Mouse (Mus musculus): ENCODE results near the gene Cabin1. TPM values are rescaled to one million over a fixed set of nuclear protein-coding genes. Genes with fewer than 3 reads are reported as not detected.

Gene Cabin1
- polyA plus RNA-seq (2012) = 64.0 and 70.9 TPM in 2 replicates

DNA sequence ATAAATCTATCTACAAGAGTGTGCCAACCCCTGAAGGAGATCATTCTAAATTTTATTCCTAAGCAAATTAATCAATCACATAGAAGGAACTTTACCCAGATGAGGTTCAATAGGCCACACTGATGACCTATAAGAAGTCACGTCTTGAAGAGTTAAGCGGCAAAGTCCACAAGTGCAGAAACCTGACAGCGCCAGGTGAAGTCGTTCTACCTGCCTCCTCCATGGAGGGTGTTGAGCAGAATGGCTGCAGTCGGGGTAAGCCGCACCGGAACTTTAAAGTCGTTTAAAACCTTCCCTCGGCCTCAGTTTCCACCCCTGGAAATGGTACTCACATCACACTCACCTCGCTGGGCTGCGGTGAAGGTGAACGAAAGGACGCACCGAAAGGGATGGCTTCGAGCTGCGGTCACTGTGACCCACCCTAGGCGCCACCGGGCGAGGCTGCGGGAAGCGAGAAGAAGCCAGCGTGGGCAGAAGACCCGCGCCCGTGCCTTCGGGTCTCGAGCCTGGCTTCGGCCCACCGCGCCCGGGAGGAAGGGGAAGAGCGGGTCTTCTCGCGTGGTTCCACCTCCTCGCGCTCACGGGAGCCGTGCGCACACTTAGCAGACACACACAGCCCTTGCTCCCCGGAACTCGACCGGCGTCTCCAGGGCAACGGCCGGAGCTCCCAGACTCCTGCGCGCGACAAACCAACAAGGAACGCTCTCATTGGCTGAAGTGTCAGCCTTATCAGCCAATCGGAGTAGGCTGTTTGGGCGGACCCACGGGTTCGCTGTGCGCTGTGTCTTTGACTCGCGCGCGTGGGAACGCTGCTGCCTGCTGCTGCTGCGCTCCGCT is at the start of gene Cabin1:
Gene Cabin1 (minus strand): TSS at position 660 of the 837 bp plus-strand sequence.
- TF ChIP-seq GATA1 (IDR thresholded peaks at IDR 0.05; ENCODE audit: low read length) = no peak

DNA sequence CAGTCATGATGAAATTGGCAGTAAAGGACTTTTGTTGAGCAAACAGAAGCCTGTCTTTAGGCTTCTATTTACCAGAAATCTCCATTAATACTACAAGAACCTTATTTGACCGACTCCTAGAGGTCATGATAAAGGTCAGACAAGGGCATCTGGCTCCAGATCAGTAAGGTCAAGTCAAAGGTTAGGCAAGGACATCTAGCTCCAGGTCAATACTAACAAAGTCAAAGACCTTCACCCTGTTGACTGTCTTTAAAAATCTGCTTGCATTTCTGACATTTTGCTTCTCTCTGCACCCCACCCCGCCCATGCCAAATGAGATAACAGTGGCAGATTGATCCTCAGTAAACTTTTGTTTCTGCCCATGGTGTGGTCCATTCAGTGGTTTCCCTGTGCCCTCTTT is 40.1 kb upstream of the Cabin1 start:
- TF ChIP-seq GATA1 (IDR thresholded peaks at IDR 0.05; ENCODE audit: low read length) = no peak

DNA sequence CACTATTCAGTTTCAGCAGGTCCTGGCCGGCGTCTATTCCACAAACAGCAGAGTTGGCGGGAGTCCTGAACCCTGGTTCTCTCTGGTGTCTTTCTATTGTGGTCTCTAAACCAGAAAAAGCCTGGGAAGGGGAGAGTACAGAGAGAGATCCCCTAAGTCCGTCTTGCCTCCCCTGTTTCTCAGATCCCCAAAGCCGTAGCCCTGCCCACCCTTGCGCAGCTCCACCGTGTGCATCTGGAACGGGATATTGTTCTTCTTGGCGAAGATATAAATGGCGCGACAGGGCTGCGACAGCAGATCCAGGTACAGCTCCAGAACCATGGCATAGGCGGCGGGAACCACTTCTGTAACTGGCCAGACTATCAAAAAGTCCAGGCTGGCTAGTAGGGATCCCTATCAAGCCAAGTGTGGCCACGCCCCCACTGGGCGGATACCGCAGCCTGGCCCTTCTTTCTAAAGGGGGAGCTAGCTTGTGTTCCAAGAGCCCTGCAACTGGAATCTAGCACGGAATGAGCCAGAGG is 34.1 kb upstream of the Cabin1 start, which contains the start of gene Gstt1:
Gene Gstt1 (minus strand): TSS at position 409 of the 521 bp plus-strand sequence.
- no peak for TF ChIP-seq GATA1 (IDR thresholded peaks at IDR 0.05; ENCODE audit: low read length)

DNA sequence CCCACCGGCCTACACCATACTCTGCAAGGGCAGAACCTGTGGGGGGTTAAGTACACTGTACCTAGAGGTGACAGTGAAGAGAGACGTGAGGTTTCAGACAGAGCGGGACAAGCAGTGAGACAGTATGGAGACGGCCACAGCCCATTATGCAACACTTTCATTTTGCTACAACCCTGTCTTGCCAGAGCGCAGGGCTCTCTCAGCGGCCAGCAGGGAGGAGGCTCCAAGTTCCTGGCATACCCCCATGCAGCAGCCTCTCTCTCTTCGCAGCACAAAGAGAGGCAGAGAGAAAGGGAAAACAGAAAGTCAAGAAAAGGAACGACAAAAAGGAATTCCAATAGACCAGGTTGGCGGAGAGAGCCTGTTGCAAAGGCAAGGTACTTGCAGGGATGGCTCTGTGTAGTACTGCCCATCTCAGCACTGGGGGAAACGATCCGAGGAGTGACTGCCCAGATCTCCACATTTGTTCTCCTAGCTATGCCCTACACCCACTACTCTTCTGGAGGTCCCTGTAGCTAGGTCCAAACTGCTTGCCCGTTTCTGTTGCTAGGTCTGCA is 33.6 kb upstream of the Cabin1 start:
- no peak for TF ChIP-seq GATA1 (IDR thresholded peaks at IDR 0.05; ENCODE audit: low read length)

DNA sequence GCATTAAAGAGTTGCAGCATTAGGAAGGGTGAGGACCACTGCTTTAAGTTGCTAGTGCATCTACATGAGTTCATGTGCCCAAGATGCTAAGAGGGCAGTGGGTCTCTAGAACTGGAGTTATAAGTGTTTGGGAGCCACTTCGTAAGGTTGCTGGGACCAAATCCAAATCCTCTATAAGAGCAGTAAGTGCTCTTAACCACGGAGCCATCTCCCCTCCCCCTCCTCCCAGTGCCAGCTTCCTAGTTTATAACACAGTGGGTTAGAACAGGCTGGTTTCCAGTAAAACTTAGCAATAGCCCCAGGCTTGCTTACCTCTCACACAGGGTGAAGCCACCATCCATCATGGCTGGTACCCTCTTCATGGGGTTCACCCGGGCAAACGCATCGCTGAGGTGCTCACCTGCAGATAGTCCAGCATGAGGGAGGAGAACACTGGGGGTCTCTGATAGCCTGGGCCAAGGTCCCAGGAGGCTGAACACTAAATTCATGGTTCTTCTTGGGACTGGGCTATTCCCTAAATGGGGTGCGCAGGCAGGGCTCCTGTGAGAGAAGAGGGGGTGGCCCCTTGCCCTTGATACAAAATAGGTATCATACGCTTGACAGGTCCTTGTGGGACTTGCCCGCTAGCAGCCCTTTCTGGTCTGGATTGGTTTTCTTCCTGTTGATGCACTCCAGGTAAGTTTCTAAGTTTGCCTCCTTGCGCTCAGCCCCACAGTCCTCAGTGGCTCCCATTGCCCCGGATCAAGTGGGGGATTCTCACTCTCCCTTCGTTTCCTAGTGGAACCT is 32.8 kb upstream of the Cabin1 start:
- TF ChIP-seq GATA1 (IDR thresholded peaks at IDR 0.05; ENCODE audit: low read length) = no peak

DNA sequence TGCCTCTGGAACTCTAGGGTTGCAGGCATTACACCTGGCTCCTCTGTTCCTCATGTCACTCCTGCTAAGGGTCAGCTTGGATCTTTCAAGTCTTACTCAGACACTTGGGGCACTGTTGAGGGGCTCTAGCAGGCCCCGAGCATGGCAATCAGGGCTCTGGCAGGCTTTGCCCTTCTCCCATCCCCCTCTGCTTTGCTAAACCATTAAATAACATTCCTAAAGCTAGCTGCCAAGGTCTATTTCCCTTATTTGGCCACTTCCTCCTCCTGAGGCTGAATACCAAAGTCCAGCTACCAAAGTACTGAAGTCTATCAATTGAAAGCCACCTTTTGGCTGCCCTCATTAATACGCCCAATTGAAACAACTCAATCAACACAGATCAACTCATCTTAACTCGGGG is 30.7 kb upstream of the Cabin1 start:
- TF ChIP-seq GATA1 (IDR thresholded peaks at IDR 0.05; ENCODE audit: low read length) = no peak

DNA sequence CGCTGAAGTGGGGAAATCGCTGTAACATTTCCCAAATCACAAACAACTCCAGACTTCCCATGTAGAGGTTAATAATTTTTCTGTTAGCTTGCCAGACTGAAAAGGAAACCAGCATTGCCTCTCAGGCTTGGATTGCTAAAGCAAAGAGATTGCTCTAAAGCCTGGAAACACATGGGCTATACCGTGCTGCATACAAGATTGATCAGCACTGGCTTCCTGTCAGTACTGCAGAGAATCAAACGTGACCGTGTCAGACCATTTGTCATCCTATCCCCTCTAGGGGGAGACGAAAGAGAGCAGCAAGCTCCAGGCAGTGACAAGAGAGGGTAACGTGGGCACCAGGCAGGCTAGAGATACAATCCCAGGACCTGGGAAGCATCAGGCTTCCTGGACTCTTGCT is 26.6 kb upstream of the Cabin1 start:
- TF ChIP-seq GATA1 (IDR thresholded peaks at IDR 0.05; ENCODE audit: low read length) = no peak

DNA sequence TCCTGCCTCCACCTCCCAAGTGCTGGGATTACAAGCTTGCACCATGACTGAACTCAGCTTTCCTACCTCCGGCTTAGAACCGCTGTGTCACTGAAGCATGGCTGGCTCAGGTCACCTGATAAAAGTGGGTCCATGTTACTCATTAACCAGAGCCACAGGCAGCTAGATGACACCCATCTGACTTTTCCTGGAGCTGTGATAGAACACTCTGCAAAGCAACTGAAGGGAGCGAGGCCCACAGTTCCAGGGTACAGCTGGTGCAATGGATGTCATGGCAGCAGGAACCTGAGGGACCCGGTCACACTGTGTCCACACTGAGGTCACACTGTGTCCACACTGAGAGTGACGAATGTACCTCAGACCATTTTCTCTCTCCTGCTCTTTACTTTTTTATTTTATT is 25.7 kb upstream of the Cabin1 start:
- no peak for TF ChIP-seq GATA1 (IDR thresholded peaks at IDR 0.05; ENCODE audit: low read length)

DNA sequence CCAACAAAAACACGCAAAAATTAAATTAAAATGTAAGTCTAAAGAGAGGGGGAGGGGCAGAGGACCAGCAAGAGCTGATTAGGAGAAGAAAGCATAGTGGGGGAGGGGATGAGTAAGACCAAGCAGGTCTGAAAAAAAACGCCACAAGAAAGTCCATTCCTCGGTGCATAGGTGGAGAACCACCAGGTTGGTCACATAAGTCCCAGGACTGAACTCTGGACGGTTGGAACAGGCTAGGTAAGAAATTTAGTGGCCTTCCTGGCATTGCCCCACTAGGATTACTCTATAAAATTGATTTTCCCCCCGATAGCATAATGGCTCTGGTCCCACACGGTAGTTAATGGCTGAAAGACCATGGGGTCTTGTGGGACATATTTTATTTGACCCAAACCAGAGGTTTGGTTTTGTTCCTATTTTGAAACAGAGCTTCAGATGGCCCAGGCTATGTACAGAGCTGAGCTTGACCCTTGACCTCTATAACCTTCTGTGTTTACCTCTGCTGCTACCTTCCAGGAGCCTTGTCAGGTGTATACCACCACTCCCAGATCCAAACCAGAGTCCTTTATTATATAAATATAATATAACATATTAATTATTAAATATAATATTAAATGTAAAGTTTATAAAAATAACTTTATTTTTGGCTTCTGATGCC is 25.1 kb upstream of the Cabin1 start:
- TF ChIP-seq GATA1 (IDR thresholded peaks at IDR 0.05; ENCODE audit: low read length) = no peak

DNA sequence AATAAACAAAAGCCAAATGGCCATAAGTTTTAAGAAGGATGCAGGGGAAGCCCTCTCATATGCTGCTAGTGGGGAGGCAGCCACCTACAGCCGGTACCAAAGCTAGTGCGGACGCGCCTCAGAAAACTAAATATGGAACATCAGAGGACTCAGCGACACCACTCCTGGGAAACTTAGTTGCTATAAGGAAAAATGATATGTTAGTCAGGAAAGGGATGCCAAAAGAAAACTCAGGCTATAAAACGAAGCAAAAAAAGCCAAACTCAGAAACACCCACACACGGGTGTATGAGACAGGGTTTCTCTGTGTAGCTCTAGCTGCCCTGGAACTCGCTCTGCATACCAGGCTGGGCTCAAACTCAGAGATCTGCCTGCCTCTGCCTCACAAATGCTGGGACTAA is 24.1 kb upstream of the Cabin1 start:
- TF ChIP-seq GATA1 (IDR thresholded peaks at IDR 0.05; ENCODE audit: low read length) = no peak

DNA sequence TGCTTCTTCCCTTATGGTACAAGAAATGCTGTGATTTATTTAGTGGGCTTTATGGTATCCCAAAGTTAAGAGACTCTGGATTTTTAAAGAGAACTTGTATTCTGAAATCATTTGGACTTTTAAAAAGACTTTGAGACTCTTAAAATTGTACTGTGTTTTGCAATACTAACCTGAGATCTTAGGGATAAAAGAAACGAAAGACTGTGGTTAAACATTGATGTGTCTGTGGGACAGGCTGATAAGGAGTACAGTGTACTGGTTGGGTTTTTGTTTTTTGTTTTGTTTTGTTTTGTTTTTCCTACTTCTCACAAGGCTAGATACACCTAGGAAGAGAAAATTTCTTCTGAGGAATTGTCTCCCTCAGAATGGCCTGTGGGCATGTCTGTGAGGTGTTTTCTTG is 21.3 kb upstream of the Cabin1 start:
- no peak for TF ChIP-seq GATA1 (IDR thresholded peaks at IDR 0.05; ENCODE audit: low read length)

DNA sequence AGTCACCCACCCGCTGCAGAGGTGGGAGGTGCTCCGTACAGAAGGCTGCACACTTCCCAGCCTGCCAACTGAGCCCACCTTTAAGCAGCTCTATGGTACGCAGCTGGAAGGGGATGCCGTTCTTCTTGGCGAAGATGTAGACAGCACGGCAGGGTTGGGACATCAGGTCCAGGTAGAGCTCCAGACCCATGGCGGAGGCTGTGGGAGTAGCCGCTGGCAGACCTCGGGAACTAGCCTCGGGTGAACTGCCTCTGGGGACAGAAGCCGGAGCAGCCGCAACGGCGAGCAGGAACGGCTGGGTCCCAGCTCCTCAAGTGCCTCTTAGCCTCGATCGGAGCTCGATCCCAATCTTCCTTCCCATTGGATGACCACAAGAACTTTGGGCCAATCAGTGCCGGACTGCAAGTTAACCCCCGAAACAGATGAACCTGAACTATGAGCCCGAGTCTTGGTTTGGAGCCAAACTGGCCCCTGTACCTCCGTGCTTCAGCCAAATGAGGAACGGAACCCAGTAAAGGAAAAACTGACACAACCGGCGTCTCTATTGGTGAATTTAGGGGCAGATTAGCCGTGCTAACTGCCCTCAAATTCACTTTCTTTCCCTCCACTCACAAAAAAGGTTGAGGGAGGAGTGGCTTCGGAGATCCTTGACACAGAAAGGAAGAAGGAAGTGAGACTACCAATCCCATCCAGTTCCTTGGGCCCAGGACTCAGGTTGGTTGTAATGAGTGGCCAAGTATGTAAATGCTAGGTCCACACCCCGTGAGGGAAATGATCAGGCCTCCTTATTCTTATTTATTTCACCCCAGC is 16.8 kb upstream of the Cabin1 start, which contains the start of the genes Gm20441 and Gstt3:
Gene Gm20441 (minus strand): TSS at position 186 of the 810 bp plus-strand sequence.
Gene Gstt3 (minus strand): TSS at position 646 of the 810 bp plus-strand sequence.
- TF ChIP-seq GATA1 (IDR thresholded peaks at IDR 0.05; ENCODE audit: low read length) = no peak

DNA sequence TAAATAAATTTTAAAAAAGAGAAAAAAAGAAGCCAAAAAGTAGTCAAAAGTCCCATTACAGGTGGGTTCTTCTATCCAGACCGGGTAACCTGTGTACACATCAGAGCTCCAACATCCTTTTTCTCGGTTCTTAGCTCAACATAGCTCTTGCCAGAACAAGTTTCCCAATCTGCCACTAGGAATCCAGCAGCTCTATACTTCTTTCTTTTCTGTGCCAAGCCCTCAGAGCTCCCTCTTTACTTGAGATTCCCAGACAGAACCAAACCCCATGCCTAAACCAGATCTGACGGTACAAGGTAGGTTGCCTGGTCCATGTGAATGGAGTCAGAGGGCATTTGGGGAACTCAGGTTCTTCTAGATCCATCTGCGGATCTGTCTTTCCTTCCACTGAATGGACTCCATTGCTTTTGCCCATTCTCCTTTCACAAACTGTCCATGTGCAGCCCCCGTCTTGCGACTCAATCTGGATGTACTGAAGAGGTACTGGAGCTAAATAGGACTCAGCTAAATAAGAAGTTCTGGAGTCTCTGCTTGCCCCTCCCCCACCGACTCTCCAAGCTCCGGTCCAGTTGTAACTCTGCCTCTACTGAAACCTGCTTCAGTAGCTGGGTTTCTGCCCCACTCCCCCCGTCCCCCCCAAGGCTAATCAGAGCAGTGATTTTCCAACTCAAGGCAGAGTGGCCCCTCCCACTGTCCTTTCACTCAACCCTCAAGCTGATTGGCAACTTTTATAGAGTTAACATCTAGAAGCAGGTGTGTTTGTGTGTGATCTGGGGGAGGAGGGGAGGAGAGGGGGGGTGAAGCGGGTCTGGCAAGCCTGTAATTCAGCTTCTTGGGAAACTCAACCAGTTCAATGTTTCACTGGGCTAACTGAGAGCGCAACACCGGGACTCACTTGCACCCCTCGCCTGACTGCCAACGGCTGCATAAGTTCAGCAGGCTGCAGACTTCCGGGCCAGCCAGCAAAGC is 15.3 kb upstream of the Cabin1 start:
- TF ChIP-seq GATA1 (IDR thresholded peaks at IDR 0.05; ENCODE audit: low read length) = no peak

Measured in G1E-ER4 (cell line).